Mouse (Mus musculus) adrenal gland, adult 18-20 months (tissue): ENCODE measurements around the gene Odf3. TPM values are rescaled to one million over a fixed set of nuclear protein-coding genes. Genes with fewer than 3 reads are reported as not detected.
"Not testable (repeated sequence)": the region's sequence is repeated elsewhere in the genome, so short reads cannot be mapped to it uniquely, and the experiment has no call there.

Experiments used
- DNase-seq, 2 experiments: peaks; one replicate each; pipeline ENCODE4 v3.0.0; 2021 to 2022; ENCODE audit warnings: low spot score in 2 of 2
- total RNA-seq, 2 experiments: library from RNA; stranded (reverse); gene quantifications; 1 replicate in 1 of 2; 2 replicates in 1 of 2; pipeline ENCODE4 v1.2.3; 2021

The Odf3 gene
- total RNA-seq, 2 experiments from 2014 or later, result 0.26 to 0.40 TPM

- no peak for DNase-seq
Measured at GRCm38 (mm10) chr7:140880865-140881515, 33.4 kb downstream of the Odf3 start.

DNA sequence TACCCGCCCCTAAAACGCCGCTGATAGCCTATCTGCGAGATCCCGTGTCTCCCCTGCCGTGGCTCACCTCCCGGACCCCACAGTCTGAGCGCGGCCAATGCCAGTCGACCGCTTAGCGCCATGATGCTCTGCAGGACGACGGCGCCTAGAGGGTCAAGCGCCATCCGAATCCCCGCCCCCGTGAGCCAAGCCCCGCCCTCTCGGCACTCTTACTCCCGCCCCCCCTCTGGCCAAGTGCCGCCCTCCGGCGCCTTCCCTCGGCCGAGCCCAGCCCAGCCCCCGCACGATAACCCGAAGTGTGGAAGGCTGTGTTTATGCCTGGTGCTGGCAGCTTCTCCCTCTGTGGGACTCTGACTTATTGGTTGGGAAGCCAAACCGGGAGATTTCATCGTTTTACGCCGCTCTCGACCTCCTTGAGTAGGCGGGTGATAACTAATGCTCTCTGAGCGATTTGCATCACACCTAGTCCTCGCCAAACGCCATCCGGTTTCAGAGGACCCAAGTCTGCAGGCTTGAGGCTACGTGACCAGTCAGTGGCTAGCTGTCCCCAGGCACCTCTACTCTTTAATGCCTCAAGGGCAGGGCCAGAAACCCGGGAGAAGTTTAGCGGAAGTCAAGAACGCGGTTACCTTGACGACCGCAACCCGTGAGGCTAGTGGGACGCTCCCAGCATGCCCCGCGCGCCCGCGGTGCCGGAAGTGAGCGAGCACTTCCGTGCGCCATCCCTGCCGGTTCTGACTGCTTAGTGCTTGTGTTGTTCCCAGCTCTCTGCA lies 34.3 kb downstream of the Odf3 start, which contains the start of the genes Psmd13 and Sirt3:
Gene Psmd13, plus strand, starts transcription at position 273 of the 773 bp plus-strand sequence.
Gene Sirt3, minus strand, starts transcription at position 614 of the 773 bp plus-strand sequence.
- peak; percentile 91 to 93 for DNase-seq

DNA sequence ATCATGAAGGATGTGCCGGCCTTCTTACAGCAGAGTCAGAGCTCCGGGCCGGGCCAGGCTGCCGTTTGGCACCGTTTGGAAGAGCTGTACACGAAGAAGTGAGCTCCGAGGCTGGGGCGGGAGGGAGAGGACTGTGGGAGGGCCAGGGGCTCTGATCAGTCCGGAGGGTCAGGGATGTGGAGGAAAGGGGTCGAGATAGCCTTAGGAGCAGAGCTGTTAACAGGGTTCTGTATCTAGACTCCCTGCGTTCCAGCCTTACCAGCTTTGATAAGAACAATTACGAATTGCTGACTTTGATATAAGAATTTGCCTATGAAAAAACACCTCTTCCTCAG lies 34.8 kb downstream of the Odf3 start:
- no peak for DNase-seq

GRCm38 (mm10) chr7:140890636-140891035 lies 43.0 kb downstream of the Odf3 start:
- DNase-seq, result not testable (repeated sequence)

DNA sequence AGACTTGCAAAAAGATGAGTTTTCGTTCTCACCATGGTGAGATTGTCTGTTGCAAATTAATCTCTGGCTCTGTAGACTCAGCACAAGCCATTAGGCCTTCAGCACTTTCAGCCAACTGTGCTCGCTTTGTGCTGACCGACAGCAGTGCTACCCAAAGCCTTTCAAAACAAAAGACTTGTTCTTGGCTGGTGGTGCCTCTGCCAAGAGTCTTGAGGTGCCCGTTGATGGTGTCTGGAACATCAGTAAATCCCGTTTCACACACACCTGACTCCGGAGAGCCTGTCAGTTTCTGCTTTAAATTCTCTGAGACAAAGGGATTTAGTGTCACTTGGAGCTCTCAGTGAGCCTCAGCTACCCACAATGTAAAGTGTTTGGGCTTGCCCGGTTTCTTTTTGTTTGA lies 46.4 kb downstream of the Odf3 start:
- no peak for DNase-seq

GRCm38 (mm10) chr7:140894611-140895010 lies 47.0 kb downstream of the Odf3 start:
- no peak for DNase-seq

GRCm38 (mm10) chr7:140897863-140898262 lies 50.3 kb downstream of the Odf3 start:
- no peak for DNase-seq

DNA sequence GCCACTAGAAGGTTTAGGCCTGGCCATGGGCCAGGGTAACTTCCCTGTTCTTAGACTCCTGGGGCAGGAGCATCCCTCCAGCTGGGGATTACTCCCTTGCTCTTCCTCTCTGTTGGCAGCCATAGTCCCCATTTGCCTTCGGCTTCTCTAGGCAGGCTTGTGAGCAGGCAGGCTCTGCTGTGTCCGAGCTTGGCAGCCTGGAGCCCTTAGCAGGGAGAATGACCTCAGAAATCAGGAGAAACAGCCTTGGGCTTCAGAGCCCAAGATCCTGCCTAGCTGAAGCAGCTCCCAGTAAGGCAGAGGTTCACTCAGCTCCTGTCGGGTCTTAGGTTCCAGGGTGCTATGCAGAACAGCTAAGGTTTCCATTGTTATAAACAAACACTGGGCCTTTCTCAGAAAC lies 51.5 kb downstream of the Odf3 start:
- no peak for DNase-seq

- DNase-seq, result no peak
Measured at GRCm38 (mm10) chr7:140900220-140900619, 52.6 kb downstream of the Odf3 start, which contains the start of gene Cox8b. TSS of gene Cox8b (minus strand) at chr7:140900446.

Other genes starting within 250 kb of the Odf3 start
- gene Olfr46, start 246.5 kb upstream of the Odf3 start, total RNA-seq, result not detected
- gene Olfr61, start 218.8 kb upstream of the Odf3 start, total RNA-seq, result not detected
- gene Olfr53, start 201.4 kb upstream of the Odf3 start, total RNA-seq, result not detected
- gene Olfr539, start 187.9 kb upstream of the Odf3 start, total RNA-seq, result under 1 TPM in 1 of 2 experiments, not detected in 1; 0.03 TPM
- not detected for gene Olfr45, start 165.9 kb upstream of the Odf3 start, total RNA-seq
- gene Olfr541, start 150.5 kb upstream of the Odf3 start, total RNA-seq, result not detected
- gene Cyp2e1, start 84.1 kb upstream of the Odf3 start, total RNA-seq, result 100 to 1,000 TPM; 200 to 317 TPM
- under 1 TPM in 1 of 2 experiments, not detected in 1; 0.19 TPM for gene Syce1, start 60.0 kb upstream of the Odf3 start, total RNA-seq
- 1 to 10 TPM; 2.0 to 2.8 TPM for gene Zfp941, start 25.6 kb upstream of the Odf3 start, total RNA-seq
- gene Urah, start 12.8 kb upstream of the Odf3 start, total RNA-seq, result 1 to 10 TPM in 1 of 2 experiments, under 1 TPM in 1; 0.76 to 1.1 TPM
- gene Scgb1c1, start 2.3 kb upstream of the Odf3 start, total RNA-seq, result not detected
- under 1 TPM; 0.36 to 0.61 TPM for gene Gm45785, start 8.5 kb downstream of the Odf3 start, total RNA-seq
- gene Ric8a, start 9.2 kb downstream of the Odf3 start, total RNA-seq, result 10 to 100 TPM; 49.5 to 65.5 TPM
- gene Bet1l, start 9.8 kb downstream of the Odf3 start, total RNA-seq, result 10 to 100 TPM; 37.8 to 42.8 TPM
- 100 to 1,000 TPM; 100 to 116 TPM for gene Psmd13, start 34.2 kb downstream of the Odf3 start, total RNA-seq
- gene Sirt3, start 34.5 kb downstream of the Odf3 start, total RNA-seq, result 10 to 100 TPM; 28.6 to 45.7 TPM
- gene Cox8b, start 52.6 kb downstream of the Odf3 start, total RNA-seq, result 1,000 to 10,000 TPM; 1,018 to 1,993 TPM
- 1 to 10 TPM in 1 of 2 experiments, under 1 TPM in 1; 0.96 to 1.5 TPM for gene Nlrp6, start 73.1 kb downstream of the Odf3 start, total RNA-seq
- gene Pgghg, start 93.6 kb downstream of the Odf3 start, total RNA-seq, result 10 to 100 TPM; 30.4 to 32.3 TPM
- 1 to 10 TPM; 1.4 to 1.7 TPM for gene Ifitm5, start 102.5 kb downstream of the Odf3 start, total RNA-seq
- gene Gm45717, start 108.1 kb downstream of the Odf3 start, total RNA-seq, result 1 to 10 TPM in 1 of 2 experiments, not detected in 1; 1.2 TPM
- 100 to 1,000 TPM; 433 to 585 TPM for gene Ifitm2, start 108.2 kb downstream of the Odf3 start, total RNA-seq
- 1 to 10 TPM; 6.9 to 9.8 TPM for gene Ifitm1, start 119.4 kb downstream of the Odf3 start, total RNA-seq
- gene Ifitm3, start 163.0 kb downstream of the Odf3 start, total RNA-seq, result 100 to 1,000 TPM in 1 of 2 experiments, 10 to 100 TPM in 1; 94.2 to 155 TPM
- under 1 TPM; 0.64 to 0.66 TPM for gene Ifitm6, start 170.1 kb downstream of the Odf3 start, total RNA-seq
- not detected for gene Gm17387, start 181.3 kb downstream of the Odf3 start, total RNA-seq
- 1 to 10 TPM; 1.3 to 2.7 TPM for gene B4galnt4, start 213.3 kb downstream of the Odf3 start, total RNA-seq
- 1 to 10 TPM; 1.8 to 3.3 TPM for gene Pkp3, start 230.4 kb downstream of the Odf3 start, total RNA-seq